ENCODE assay signal across 19 mouse cellular contexts in genomic region chr6:90753656-90754055, GRCm38 (mm10).
A peak's percentile ranks its signal among the peaks of the same experiment; 100 is the strongest.
DNase-seq lines count a peak whose midpoint lies in the region; ATAC-seq and TF ChIP-seq lines count a peak whose summit lies in the region.
"Had no signal": no experiment of that assay in that cellular context is flagged by ENCODE, and none has a peak within 500 bp of the region (broad histone marks: within the 10 kb centered on the region; RNA-seq: fewer than 3 reads in every experiment).

No protein-coding gene starts in this region.

- H3K4me1 ChIP-seq in kidney, adult 2 months (ENCODE audit: control insufficient read depth, insufficient read depth, low read length), result no peaks in the 10 kb centered on the region
- H3K4me1 ChIP-seq in spleen, adult 2 months (ENCODE audit: control insufficient read depth, insufficient read depth, insufficient read length), result peaks cover 56% of the 10 kb centered on the region; the same call in 1 of the 2 replicates
- peaks cover 43% of the 10 kb centered on the region for H3K4me1 ChIP-seq in liver, embryonic 16.5 days (ENCODE audit: control insufficient read depth, low read depth, low read length)
- H3K4me1 ChIP-seq in embryonic facial prominence, embryonic 10.5 days, result peaks cover 7% of the 10 kb centered on the region; the same call in 1 of the 2 replicates
- H3K4me1 ChIP-seq: embryonic facial prominence, embryonic 12.5 days; forebrain, embryonic 15.5 days had no signal

- H3K36me3 ChIP-seq in kidney, adult 2 months (ENCODE audit: control insufficient read depth, insufficient read depth, low read length), result no peaks in the 10 kb centered on the region
- H3K36me3 ChIP-seq in spleen, adult 2 months (ENCODE audit: control insufficient read depth, insufficient read depth, low read length), result 0 out of 2 replicates have a peak, but pooled peaks cover 2% of the 10 kb centered on the region
- H3K36me3 ChIP-seq in liver, embryonic 16.5 days (ENCODE audit: control insufficient read depth, insufficient read depth), result no peaks in the 10 kb centered on the region
- H3K36me3 ChIP-seq in embryonic facial prominence, embryonic 10.5 days (replicated peaks), result no peaks in the 10 kb centered on the region
- H3K36me3 ChIP-seq: embryonic facial prominence, embryonic 12.5 days; forebrain, embryonic 15.5 days; heart, embryonic 15.5 days had no signal

- TF ChIP-seq CTCF in kidney, adult 2 months (conservative IDR thresholded peaks at IDR 0.05; ENCODE audit: insufficient read depth, insufficient read length, low read depth, low read length), result no peak
- no peak for TF ChIP-seq CTCF in spleen, adult 2 months (IDR thresholded peaks at IDR 0.05; ENCODE audit: extremely low read depth, insufficient read depth, insufficient read length, insufficient replicate concordance)

- peak; percentile 50 for DNase-seq in kidney, adult 2 months
- DNase-seq in kidney, adult 8-10 months, result no peak
- DNase-seq in spleen, adult 2 months (ENCODE audit: low read depth in 1 of 2, low spot score in 2 of 2), result no peak
- DNase-seq in spleen, adult 18-20 months, result no peak
- DNase-seq in embryonic facial prominence, embryonic 10.5 days (ENCODE audit: low spot score), result no peak
- DNase-seq in frontal cortex, adult 2 months (ENCODE audit: extremely low spot score in 1 of 2, low spot score in 1 of 2), result no peak
- DNase-seq: B cell, adult 2 months; cerebellum, adult 2 months; cerebellum, postnatal 10 days; gastrocnemius, postnatal 10 days; heart, adult 18-20 months; heart, postnatal 14 days had no signal

- no peak for ATAC-seq in liver, embryonic 16.5 days (ENCODE audit: low read depth)
- ATAC-seq: CD4-positive, CD25-positive, alpha-beta regulatory T cell, adult 4 months; forebrain, embryonic 15.5 days had no signal

- TF ChIP-seq POLR2A in kidney, adult 2 months (IDR thresholded peaks at IDR 0.05; ENCODE audit: low read depth, low read length), result no peak
- no peak for TF ChIP-seq POLR2A in spleen, adult 2 months (IDR thresholded peaks at IDR 0.05; ENCODE audit: low read depth, low read length)

- H3K4me3 ChIP-seq in kidney, adult 2 months (ENCODE audit: insufficient read depth, low read depth, low read length), result no peak overlapping the region
- H3K4me3 ChIP-seq in spleen, adult 2 months (ENCODE audit: extremely low read depth, insufficient read depth, insufficient read length), result no peak overlapping the region
- no peak overlapping the region for H3K4me3 ChIP-seq in liver, embryonic 16.5 days (ENCODE audit: low read depth, low read length)
- no peak overlapping the region for H3K4me3 ChIP-seq in embryonic facial prominence, embryonic 10.5 days
- H3K4me3 ChIP-seq: embryonic facial prominence, embryonic 12.5 days; forebrain, embryonic 15.5 days; heart, embryonic 15.5 days had no signal

- no peak overlapping the region for H3K9ac ChIP-seq in liver, embryonic 16.5 days (ENCODE audit: low read depth, low read length)
- H3K9ac ChIP-seq: embryonic facial prominence, embryonic 12.5 days; forebrain, embryonic 15.5 days; heart, embryonic 15.5 days; hindbrain, embryonic 14.5 days had no signal

- H3K9me3 ChIP-seq in liver, embryonic 16.5 days (replicated peaks; ENCODE audit: control insufficient read depth, low read length), result no peaks in the 10 kb centered on the region
- no peaks in the 10 kb centered on the region for H3K9me3 ChIP-seq in embryonic facial prominence, embryonic 10.5 days
- H3K9me3 ChIP-seq: embryonic facial prominence, embryonic 12.5 days; forebrain, embryonic 15.5 days; heart, embryonic 15.5 days had no signal

- no peaks in the 10 kb centered on the region for H3K27me3 ChIP-seq in kidney, adult 2 months (replicated peaks; ENCODE audit: control insufficient read depth, insufficient read depth, low read length)
- H3K27me3 ChIP-seq in spleen, adult 2 months (ENCODE audit: control insufficient read depth, insufficient read depth, low read length), result no peaks in the 10 kb centered on the region
- no peaks in the 10 kb centered on the region for H3K27me3 ChIP-seq in liver, embryonic 16.5 days (ENCODE audit: control insufficient read depth, insufficient read depth, low read depth, low read length)
- no peaks in the 10 kb centered on the region for H3K27me3 ChIP-seq in embryonic facial prominence, embryonic 10.5 days (replicated peaks; ENCODE audit: low read depth, poor library complexity, severe bottlenecking)
- H3K27me3 ChIP-seq: embryonic facial prominence, embryonic 12.5 days; forebrain, embryonic 15.5 days; heart, embryonic 15.5 days had no signal

- no peak overlapping the region for H3K4me2 ChIP-seq in liver, embryonic 16.5 days (ENCODE audit: low read depth, low read length)
- H3K4me2 ChIP-seq: embryonic facial prominence, embryonic 12.5 days; forebrain, embryonic 15.5 days; heart, embryonic 11.5 days; heart, embryonic 15.5 days; hindbrain, embryonic 14.5 days had no signal

- no peak overlapping the region for H3K27ac ChIP-seq in kidney, adult 2 months (ENCODE audit: insufficient read depth, low read depth, low read length)
- H3K27ac ChIP-seq in spleen, adult 2 months (ENCODE audit: insufficient read depth, low read length), result peak overlapping the region; percentile 3; the same call in 1 of the 2 replicates
- H3K27ac ChIP-seq in liver, embryonic 16.5 days (ENCODE audit: low read length), result peak overlapping the region; percentile 42; the same call in 1 of the 2 replicates
- no peak overlapping the region for H3K27ac ChIP-seq in embryonic facial prominence, embryonic 10.5 days (replicated peaks)
- H3K27ac ChIP-seq: embryonic facial prominence, embryonic 12.5 days; forebrain, embryonic 15.5 days; heart, embryonic 15.5 days; hindbrain, embryonic 14.5 days had no signal

Comparison
In these comparisons a context has a peak if more than half of its experiments do, and no peak if none do; other contexts are left out.
1. H3K27ac ChIP-seq: peak in spleen, adult 2 months (single experiment) and liver, embryonic 16.5 days (single experiment); none in kidney, adult 2 months (single experiment) and embryonic facial prominence, embryonic 10.5 days (single experiment).